Mouse (Mus musculus) bone marrow macrophage, adult 2 months (primary cell): Measurements from ENCODE around the gene Htra2.

Experiments used
- CTCF ChIP-seq: IDR thresholded peaks from 2 replicates; pipeline ENCODE4 v1.5.1; 2012; ENCODE audit warnings: low read depth, mild to moderate bottlenecking, low read length, moderate library complexity
- POLR2A ChIP-seq: IDR thresholded peaks from 2 replicates; pipeline ENCODE4 v1.6.1; 2012; ENCODE audit warnings: mild to moderate bottlenecking, low read depth, low read length, borderline replicate concordance

DNA sequence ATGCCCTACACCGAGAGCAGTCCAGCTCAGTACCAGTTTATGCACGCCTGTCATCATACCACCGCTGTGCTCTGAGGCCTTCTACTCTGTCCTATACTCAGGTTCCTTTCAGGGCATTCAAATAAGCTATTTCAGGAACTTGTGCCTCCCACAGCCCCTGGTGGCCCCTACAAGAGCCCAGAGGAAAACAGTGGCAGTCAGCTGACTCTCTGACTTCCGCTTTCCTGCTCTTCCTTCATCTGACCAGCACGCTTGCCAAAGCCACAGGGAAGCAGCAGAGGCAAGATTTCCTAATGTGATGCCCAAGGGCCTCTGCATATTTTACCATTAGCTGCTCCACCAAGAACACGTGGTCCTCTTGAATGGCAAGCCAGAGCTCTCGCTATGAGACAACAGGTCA lies 50.2 kb downstream of the Htra2 start:
- TF ChIP-seq POLR2A, result peak; percentile 33; the same call in 1 of the 2 replicates
- no peak for TF ChIP-seq CTCF
